Mouse (Mus musculus): Measurements from ENCODE around the gene Ccdc91. TPM values are rescaled to one million over a fixed set of nuclear protein-coding genes. Genes with fewer than 3 reads are reported as not detected.

Ccdc91 gene
- total and polyA plus RNA-seq, 2 experiments from 2014 or later, result 32.4 to 38.3 TPM

GRCm38 (mm10) chr6:147559316-147559715 lies 83.7 kb downstream of the Ccdc91 start:
- Histone ChIP-seq H3K9ac (replicated peaks; ENCODE audit: low read length) (no peak overlapping the region), H3K4me1 (ENCODE audit: insufficient read depth, low read length) (no peaks in the 10 kb centered on the region), H3K27ac (no peak overlapping the region), H3K27me3 (ENCODE audit: insufficient read depth, low read length) (no peaks in the 10 kb centered on the region), H3K4me3 (ENCODE audit: low read length) (no peak overlapping the region), H3K9me3 (ENCODE audit: low read length) (no peaks in the 10 kb centered on the region), H3K4me2 (ENCODE audit: low read depth, low read length) (no peak overlapping the region), H3K36me3 (ENCODE audit: insufficient read depth, low read length) (no peaks in the 10 kb centered on the region)
- ATAC-seq (no peak), DNase-seq (ENCODE audit: low spot score) (no peak)
- no peak for TF ChIP-seq CTCF (IDR thresholded peaks at IDR 0.05; ENCODE audit: low read depth)
- WGBS, result 55% methylated on average over 3 of the region's 3 CpGs

DNA sequence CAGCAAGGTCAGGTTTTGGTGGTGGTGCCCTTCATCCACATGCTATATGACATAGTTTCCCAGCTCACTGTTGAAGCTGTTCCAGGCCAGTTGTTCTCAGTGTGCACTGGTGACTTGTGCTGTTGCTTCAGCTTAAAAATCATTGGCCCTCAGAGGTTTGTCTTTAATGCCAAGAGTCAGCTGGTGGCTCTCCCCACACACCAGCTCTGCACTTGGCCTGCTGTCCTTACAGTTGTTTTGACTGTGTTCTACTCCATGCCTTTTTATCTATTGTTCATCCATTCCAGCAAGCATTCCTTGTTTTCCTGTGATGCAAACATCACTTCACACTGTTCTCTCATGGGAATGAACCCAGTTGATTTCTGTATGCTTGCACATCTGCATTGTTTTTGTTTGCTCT lies 84.8 kb downstream of the Ccdc91 start:
- no peak for DNase-seq (ENCODE audit: low spot score)
- no peak overlapping the region for H3K4me3 ChIP-seq (ENCODE audit: low read length)
- no peak for ATAC-seq
- no peak overlapping the region for H3K9ac ChIP-seq (replicated peaks; ENCODE audit: low read length)
- no peak overlapping the region for H3K27ac ChIP-seq
- no peaks in the 10 kb centered on the region for H3K36me3 ChIP-seq (ENCODE audit: insufficient read depth, low read length)
- no peaks in the 10 kb centered on the region for H3K4me1 ChIP-seq (ENCODE audit: insufficient read depth, low read length)
- H3K9me3 ChIP-seq (ENCODE audit: low read length), result no peaks in the 10 kb centered on the region
- H3K27me3 ChIP-seq (ENCODE audit: insufficient read depth, low read length), result no peaks in the 10 kb centered on the region
- no peak overlapping the region for H3K4me2 ChIP-seq (ENCODE audit: low read depth, low read length)
- no peak for TF ChIP-seq CTCF (IDR thresholded peaks at IDR 0.05; ENCODE audit: low read depth)

- no peak overlapping the region for H3K4me2 ChIP-seq (ENCODE audit: low read depth, low read length)
- no peak overlapping the region for H3K27ac ChIP-seq
- no peak overlapping the region for H3K4me3 ChIP-seq (ENCODE audit: low read length)
- no peak for TF ChIP-seq CTCF (IDR thresholded peaks at IDR 0.05; ENCODE audit: low read depth)
- DNase-seq (ENCODE audit: low spot score), result no peak
- no peak overlapping the region for H3K9ac ChIP-seq (replicated peaks; ENCODE audit: low read length)
- no peaks in the 10 kb centered on the region for H3K36me3 ChIP-seq (ENCODE audit: insufficient read depth, low read length)
- 87% methylated on average over 5 of the region's 5 CpGs for WGBS
- no peaks in the 10 kb centered on the region for H3K4me1 ChIP-seq (ENCODE audit: insufficient read depth, low read length)
- no peaks in the 10 kb centered on the region for H3K27me3 ChIP-seq (ENCODE audit: insufficient read depth, low read length)
- ATAC-seq, result no peak
- H3K9me3 ChIP-seq (ENCODE audit: low read length), result no peaks in the 10 kb centered on the region
Measured at GRCm38 (mm10) chr6:147569246-147569645, 93.6 kb downstream of the Ccdc91 start.

DNA sequence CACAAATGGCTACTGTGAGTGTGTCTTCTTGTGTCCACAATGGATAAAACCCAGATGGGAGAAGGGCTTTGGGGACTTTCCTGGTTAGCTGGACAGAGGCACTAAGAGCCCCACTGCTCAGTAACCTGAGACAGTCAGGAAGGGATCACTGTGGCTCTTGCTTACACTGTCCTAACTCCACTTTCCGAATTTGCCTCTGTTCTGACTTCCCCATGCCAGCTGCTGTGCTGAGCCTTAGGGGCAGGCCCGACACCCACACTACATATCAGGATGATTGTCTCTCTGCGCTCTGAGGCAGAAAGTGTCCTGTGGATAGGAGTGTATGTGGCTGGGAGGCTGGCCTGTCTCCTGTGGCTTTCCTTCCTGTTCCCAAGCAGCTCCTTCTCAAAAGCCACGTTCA lies 97.5 kb downstream of the Ccdc91 start:
- no peak for DNase-seq (ENCODE audit: low spot score)
- no peak for TF ChIP-seq CTCF (IDR thresholded peaks at IDR 0.05; ENCODE audit: low read depth)
- Histone ChIP-seq H3K4me2 (ENCODE audit: low read depth, low read length) (no peak overlapping the region), H3K4me3 (ENCODE audit: low read length) (no peak overlapping the region), H3K4me1 (ENCODE audit: insufficient read depth, low read length) (peaks cover 4% of the 10 kb centered on the region; the same call in 1 of the 2 replicates), H3K27ac (no peak overlapping the region), H3K27me3 (ENCODE audit: insufficient read depth, low read length) (no peaks in the 10 kb centered on the region), H3K9me3 (ENCODE audit: low read length) (no peaks in the 10 kb centered on the region), H3K36me3 (ENCODE audit: insufficient read depth, low read length) (no peaks in the 10 kb centered on the region), H3K9ac (replicated peaks; ENCODE audit: low read length) (no peak overlapping the region)
- no peak for ATAC-seq
- WGBS, result 46% methylated on average over 4 of the region's 4 CpGs

DNA sequence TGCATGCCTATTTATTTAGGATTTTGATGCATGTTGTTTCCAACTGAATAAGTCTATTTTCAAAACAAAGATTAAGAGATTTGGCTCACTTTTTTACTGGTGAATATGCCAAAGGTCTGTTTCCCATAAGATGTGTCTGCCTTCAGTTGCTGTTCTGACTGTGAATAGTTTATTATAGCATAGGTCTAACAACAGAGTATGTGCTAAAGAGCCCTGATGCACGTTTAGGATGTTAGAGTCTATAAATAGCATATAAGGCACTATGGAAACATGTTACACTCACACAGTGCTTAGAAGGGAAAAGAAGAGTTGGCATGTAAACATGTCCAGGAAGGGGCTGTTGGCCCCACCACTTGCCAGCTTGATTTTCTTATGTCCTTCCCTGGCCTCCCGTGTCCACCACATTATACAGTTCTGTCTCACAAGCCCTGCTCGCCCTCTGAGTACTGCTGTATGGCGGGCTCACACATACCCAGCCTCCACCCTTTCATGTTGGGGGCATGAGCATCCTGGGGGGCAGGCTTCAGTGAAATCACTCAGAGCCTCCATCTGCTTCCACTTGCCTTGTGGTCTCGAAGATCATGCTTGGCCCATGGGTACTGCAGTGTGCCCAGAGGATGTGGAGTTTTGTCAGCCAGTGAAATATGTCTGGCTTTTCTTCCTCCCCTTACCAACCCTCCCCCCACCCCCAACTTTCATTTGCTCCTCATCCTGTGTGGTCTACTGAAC lies 99.0 kb downstream of the Ccdc91 start:
- peaks cover 4% of the 10 kb centered on the region; the same call in 1 of the 2 replicates for H3K4me1 ChIP-seq (ENCODE audit: insufficient read depth, low read length)
- H3K9me3 ChIP-seq (ENCODE audit: low read length), result no peaks in the 10 kb centered on the region
- 49% methylated on average over 5 of the region's 5 CpGs for WGBS
- TF ChIP-seq CTCF (IDR thresholded peaks at IDR 0.05; ENCODE audit: low read depth), result no peak
- no peak overlapping the region for H3K9ac ChIP-seq (replicated peaks; ENCODE audit: low read length)
- H3K27ac ChIP-seq, result no peak overlapping the region
- H3K36me3 ChIP-seq (ENCODE audit: insufficient read depth, low read length), result no peaks in the 10 kb centered on the region
- H3K27me3 ChIP-seq (ENCODE audit: insufficient read depth, low read length), result no peaks in the 10 kb centered on the region
- DNase-seq (ENCODE audit: low spot score) (peak; percentile 8), ATAC-seq (peak; percentile 69)
- no peak overlapping the region for H3K4me3 ChIP-seq (ENCODE audit: low read length)
- no peak overlapping the region for H3K4me2 ChIP-seq (ENCODE audit: low read depth, low read length)

DNA sequence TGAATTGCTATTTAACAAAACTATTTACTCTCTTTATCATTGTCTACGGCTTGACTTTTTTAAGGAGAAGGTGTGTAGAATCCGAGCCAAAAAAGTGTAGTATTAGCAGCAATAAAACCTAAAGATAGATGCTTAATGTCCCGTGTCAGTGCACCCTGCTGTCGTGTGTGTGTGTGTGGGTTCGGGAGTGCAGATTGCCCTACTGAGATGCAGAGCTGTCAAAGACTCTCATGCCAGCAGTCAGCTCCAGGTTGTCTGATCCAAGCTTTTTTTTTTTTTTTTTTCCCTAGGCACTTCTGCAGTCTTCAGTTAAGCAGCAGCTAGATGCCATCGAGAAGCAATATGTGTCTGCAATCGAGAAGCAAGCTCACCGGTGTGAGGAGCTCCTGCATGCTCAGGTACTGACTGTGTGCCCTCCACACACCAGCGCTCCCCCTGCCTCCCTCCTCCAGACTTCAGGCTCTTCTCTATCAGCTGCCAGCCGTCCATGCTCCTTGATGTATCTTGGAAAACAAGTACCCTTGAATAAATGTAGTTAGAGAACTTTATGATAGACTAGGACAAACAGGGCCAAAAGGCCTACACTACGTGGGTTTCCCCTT lies 99.7 kb downstream of the Ccdc91 start:
- H3K27ac ChIP-seq, result no peak overlapping the region
- no peak overlapping the region for H3K4me2 ChIP-seq (ENCODE audit: low read depth, low read length)
- no peak overlapping the region for H3K9ac ChIP-seq (replicated peaks; ENCODE audit: low read length)
- DNase-seq (ENCODE audit: low spot score), result peak; percentile 31
- no peak overlapping the region for H3K4me3 ChIP-seq (ENCODE audit: low read length)
- no peaks in the 10 kb centered on the region for H3K27me3 ChIP-seq (ENCODE audit: insufficient read depth, low read length)
- peaks cover 4% of the 10 kb centered on the region; the same call in 1 of the 2 replicates for H3K4me1 ChIP-seq (ENCODE audit: insufficient read depth, low read length)
- ATAC-seq, result peak; percentile 53
- H3K9me3 ChIP-seq (ENCODE audit: low read length), result no peaks in the 10 kb centered on the region
- WGBS, result 44% methylated on average over 11 of the region's 11 CpGs
- no peak for TF ChIP-seq CTCF (IDR thresholded peaks at IDR 0.05; ENCODE audit: low read depth)
- H3K36me3 ChIP-seq (ENCODE audit: insufficient read depth, low read length), result no peaks in the 10 kb centered on the region

GRCm38 (mm10) chr6:147587675-147588074 lies 112.0 kb downstream of the Ccdc91 start:
- H3K9me3 ChIP-seq (ENCODE audit: low read length), result no peaks in the 10 kb centered on the region
- H3K27me3 ChIP-seq (ENCODE audit: insufficient read depth, low read length), result no peaks in the 10 kb centered on the region
- H3K4me1 ChIP-seq (ENCODE audit: insufficient read depth, low read length), result no peaks in the 10 kb centered on the region
- WGBS, result 56% methylated on average over 3 of the region's 3 CpGs
- DNase-seq (ENCODE audit: low spot score) (no peak), ATAC-seq (no peak)
- H3K4me2 ChIP-seq (ENCODE audit: low read depth, low read length), result no peak overlapping the region
- no peaks in the 10 kb centered on the region for H3K36me3 ChIP-seq (ENCODE audit: insufficient read depth, low read length)
- H3K9ac ChIP-seq (replicated peaks; ENCODE audit: low read length), result no peak overlapping the region
- no peak overlapping the region for H3K4me3 ChIP-seq (ENCODE audit: low read length)
- H3K27ac ChIP-seq, result no peak overlapping the region
- TF ChIP-seq CTCF (IDR thresholded peaks at IDR 0.05; ENCODE audit: low read depth), result no peak
